Mouse (Mus musculus): ENCODE measurements around the gene Mvd.

Mvd gene

GRCm38 (mm10) chr8:122427607-122428006, 15.6 kb downstream of the Mvd start:
- WGBS: 93% methylated on average over 7 of the region's 7 CpGs

GRCm38 (mm10) chr8:122426145-122426544, 17.1 kb downstream of the Mvd start:
- 82% methylated on average over 9 of the region's 9 CpGs for WGBS

GRCm38 (mm10) chr8:122423659-122424058, 19.6 kb downstream of the Mvd start:
- 51% methylated on average over 5 of the region's 5 CpGs for WGBS

GRCm38 (mm10) chr8:122423217-122423616, 20.0 kb downstream of the Mvd start:
- 87% methylated on average over 24 of the region's 24 CpGs for WGBS

GRCm38 (mm10) chr8:122421376-122422070, 21.7 kb downstream of the Mvd start, which contains the start of gene Il17c:
Il17c (plus strand) TSS chr8:122422020.
- WGBS: 82% methylated on average over 14 of the region's 14 CpGs

GRCm38 (mm10) chr8:122419881-122420555, 23.2 kb downstream of the Mvd start:
- 39% methylated on average over 9 of the region's 9 CpGs for WGBS

- WGBS: 75% methylated on average over 6 of the region's 6 CpGs
These were observed 27.7 kb downstream of the Mvd start for GRCm38 (mm10) chr8:122415554-122415953.

GRCm38 (mm10) chr8:122414311-122414710, 28.9 kb downstream of the Mvd start:
- 71% methylated on average over 9 of the region's 9 CpGs for WGBS

- 91% methylated on average over 7 of the region's 7 CpGs for WGBS
These were observed 35.5 kb downstream of the Mvd start for GRCm38 (mm10) chr8:122407678-122408077.

- WGBS: 93% methylated on average over 9 of the region's 9 CpGs
These were observed 37.9 kb downstream of the Mvd start for GRCm38 (mm10) chr8:122405146-122405805.

- WGBS: 94% methylated on average over 9 of the region's 9 CpGs
These were observed 45.0 kb downstream of the Mvd start for GRCm38 (mm10) chr8:122398186-122398585.

GRCm38 (mm10) chr8:122395291-122395690, 47.9 kb downstream of the Mvd start:
- whole genome bisulfite sequencing: 74% methylated on average over 6 of the region's 6 CpGs

GRCm38 (mm10) chr8:122390758-122391157, 52.5 kb downstream of the Mvd start:
- 80% methylated on average over 3 of the region's 3 CpGs for WGBS

GRCm38 (mm10) chr8:122389357-122389756, 53.9 kb downstream of the Mvd start:
- 87% methylated on average over 3 of the region's 3 CpGs for WGBS
